Mouse (Mus musculus): ENCODE data around the gene Pop4. TPM values are rescaled to one million over a fixed set of nuclear protein-coding genes. Genes with fewer than 3 reads are reported as not detected.

Gene Pop4
- total RNA-seq, 1 experiment from 2014 or later = 35.9 TPM

GRCm38 (mm10) chr7:38224577-38225369 is 46.5 kb downstream of the Pop4 start:
- ATAC-seq (replicated peaks; ENCODE audit: low read depth, poor library complexity, severe bottlenecking) = no peak

- no peak for ATAC-seq (replicated peaks; ENCODE audit: low read depth, poor library complexity, severe bottlenecking)
Observed at GRCm38 (mm10) chr7:38220866-38221265, 50.4 kb downstream of the Pop4 start.

- ATAC-seq (replicated peaks; ENCODE audit: low read depth, poor library complexity, severe bottlenecking) = no peak
Observed at GRCm38 (mm10) chr7:38219526-38219925, 51.7 kb downstream of the Pop4 start.

GRCm38 (mm10) chr7:38218631-38219367 is 52.4 kb downstream of the Pop4 start:
- no peak for ATAC-seq (replicated peaks; ENCODE audit: low read depth, poor library complexity, severe bottlenecking)

GRCm38 (mm10) chr7:38217417-38218171 is 53.6 kb downstream of the Pop4 start:
- no peak for ATAC-seq (replicated peaks; ENCODE audit: low read depth, poor library complexity, severe bottlenecking)

- no peak for ATAC-seq (replicated peaks; ENCODE audit: low read depth, poor library complexity, severe bottlenecking)
Observed at GRCm38 (mm10) chr7:38215697-38216096, 55.5 kb downstream of the Pop4 start.

GRCm38 (mm10) chr7:38215281-38215680 is 55.9 kb downstream of the Pop4 start:
- no peak for ATAC-seq (replicated peaks; ENCODE audit: low read depth, poor library complexity, severe bottlenecking)

- ATAC-seq (replicated peaks; ENCODE audit: low read depth, poor library complexity, severe bottlenecking) = peak; percentile 79
Observed at GRCm38 (mm10) chr7:38214473-38215214, 56.6 kb downstream of the Pop4 start.

GRCm38 (mm10) chr7:38212651-38213062 is 58.6 kb downstream of the Pop4 start:
- no peak for ATAC-seq (replicated peaks; ENCODE audit: low read depth, poor library complexity, severe bottlenecking)

Other genes with a start within 250 kb of the Pop4 start
- 70.1 and 89.7 TPM in 2 replicates for gene Uri1, start 247.9 kb downstream of the Pop4 start, total RNA-seq (2017)
- gene Ccne1, start 163.9 kb downstream of the Pop4 start, total RNA-seq (2017) = 36.2 and 40.1 TPM in 2 replicates
- 12.0 and 15.2 TPM in 2 replicates for gene 1600014C10Rik, start 88.2 kb downstream of the Pop4 start, total RNA-seq (2017)
- gene Plekhf1, start 43.4 kb downstream of the Pop4 start, total RNA-seq (2017) = 0.27 and 0.34 TPM in 2 replicates